Comparison of ENCODE assay signal across 23 mouse cellular contexts in the genomic region with DNA sequence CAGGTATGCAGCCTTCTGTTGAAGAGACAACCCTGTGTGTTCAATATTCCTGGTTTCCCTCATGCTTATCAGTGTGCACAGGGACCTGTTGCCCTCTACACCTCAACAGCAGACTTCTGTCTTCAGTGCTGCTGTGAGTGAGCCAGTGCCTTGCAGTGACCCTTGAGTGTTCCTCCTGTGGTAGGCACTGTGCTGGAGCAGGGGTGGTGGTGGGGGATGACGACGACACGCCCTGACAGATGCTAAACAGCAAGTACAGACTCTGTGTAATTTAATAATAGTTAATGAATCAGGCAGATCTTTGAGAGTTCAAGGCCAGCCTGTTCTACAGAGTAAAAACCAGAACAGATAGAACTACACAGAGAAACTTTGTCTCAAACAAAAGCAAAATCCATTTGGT. TPM values are rescaled to one million over a fixed set of nuclear protein-coding genes. Genes with fewer than 3 reads are reported as not detected.
DNase-seq lines count a peak whose midpoint lies in the region; TF ChIP-seq lines count a peak whose summit lies in the region.
"Had no signal": no experiment of that assay in that cellular context is flagged by ENCODE, and none has a peak within 500 bp of the region (broad histone marks: within the 10 kb centered on the region; RNA-seq: fewer than 3 reads in every experiment).

No protein-coding gene starts in this region.

- peak overlapping the region; percentile 55 for H3K4me2 ChIP-seq in myocyte (ENCODE audit: low read depth)
- H3K4me2 ChIP-seq: forebrain, embryonic 12.5 days; limb, embryonic 12.5 days; midbrain, embryonic 15.5 days had no signal

- peaks cover 5% of the 10 kb centered on the region for H3K36me3 ChIP-seq in heart, adult 2 months (ENCODE audit: control insufficient read depth, insufficient read depth, low read length)
- peaks cover 17% of the 10 kb centered on the region for H3K36me3 ChIP-seq in myocyte (ENCODE audit: control insufficient read depth, insufficient read depth)
- H3K36me3 ChIP-seq: midbrain, embryonic 15.5 days had no signal

- no peak overlapping the region for H3K4me3 ChIP-seq in heart, adult 2 months
- no peak overlapping the region for H3K4me3 ChIP-seq in left cerebral cortex, adult 2 months
- no peak overlapping the region for H3K4me3 ChIP-seq in myocyte
- H3K4me3 ChIP-seq: embryonic facial prominence, embryonic 10.5 days; forebrain, embryonic 12.5 days; hindbrain, embryonic 10.5 days; limb, embryonic 12.5 days; liver, embryonic 15.5 days; midbrain, embryonic 15.5 days had no signal

- TF ChIP-seq EP300 in heart, adult 2 months (IDR thresholded peaks at IDR 0.05; ENCODE audit: insufficient read depth, low read depth, low read length) = no peak

- no peak for DNase-seq in heart, adult 2 months
- DNase-seq in heart, postnatal 25 days (ENCODE audit: low spot score) = no peak
- no peak for DNase-seq in left cerebral cortex, adult 2 months (ENCODE audit: extremely low spot score in 1 of 2, low spot score in 2 of 2)
- DNase-seq in left cerebral cortex, postnatal 10 days (ENCODE audit: extremely low spot score in 1 of 2, low spot score in 2 of 2) = no peak
- peak; percentile 40 for DNase-seq in MN1 (ENCODE audit: low spot score)
- DNase-seq in embryo, embryonic 10 days (ENCODE audit: low spot score) = no peak
- no peak for DNase-seq in Muller cell, postnatal 12 days (ENCODE audit: inconsistent ontology term)
- DNase-seq: B cell, adult 2 months; cerebellum, adult 18-20 months; heart, adult 11 months; kidney, adult 9 months; kidney, postnatal 25 days; layer of hippocampus, adult 9-11 months; right cerebral cortex, postnatal 14 days; thymus, postnatal 36 days had no signal

- no peak for TF ChIP-seq CTCF in heart, adult 2 months (IDR thresholded peaks at IDR 0.05)
- no peak for TF ChIP-seq CTCF in left cerebral cortex, adult 2 months (IDR thresholded peaks at IDR 0.05)

- no peak for TF ChIP-seq POLR2A in heart, adult 2 months (IDR thresholded peaks at IDR 0.05; ENCODE audit: insufficient read depth, low read depth, low read length)
- peak; percentile 17 for TF ChIP-seq POLR2A in myocyte (IDR thresholded peaks at IDR 0.05; ENCODE audit: insufficient read length, low read depth)

- no peaks in the 10 kb centered on the region for H3K27me3 ChIP-seq in heart, adult 2 months (ENCODE audit: control insufficient read depth, insufficient read depth, low read length)
- no peaks in the 10 kb centered on the region for H3K27me3 ChIP-seq in myocyte (ENCODE audit: control insufficient read depth, insufficient read depth, insufficient read length)
- H3K27me3 ChIP-seq: forebrain, embryonic 12.5 days; limb, embryonic 12.5 days; liver, embryonic 15.5 days; midbrain, embryonic 15.5 days had no signal

- H3K4me1 ChIP-seq in heart, adult 2 months (ENCODE audit: control insufficient read depth, insufficient read depth, low read length) = peaks cover 16% of the 10 kb centered on the region

- 86% methylated on average over 3 of the region's 3 CpGs for WGBS in heart, adult 2 months

- peak overlapping the region; percentile 99; the same call in 1 of the 2 replicates for H3K27ac ChIP-seq in heart, adult 2 months
- H3K27ac ChIP-seq in left cerebral cortex, adult 2 months = peak overlapping the region; percentile 30; the same call in 1 of the 2 replicates
- H3K27ac ChIP-seq: embryonic facial prominence, embryonic 10.5 days; forebrain, embryonic 12.5 days; hindbrain, embryonic 10.5 days; limb, embryonic 12.5 days; liver, embryonic 15.5 days; midbrain, embryonic 15.5 days had no signal

- intact Hi-C loops in heart, adult 2 months (cut with DNase I) = no loop called here
- intact Hi-C loops in heart, postnatal 25 days (cut with DNase I) = no loop called here
- intact Hi-C loops in left cerebral cortex, adult 2 months (cut with DNase I) = loop anchor here (5.0 kb wide), 1 partner anchor 91 kb away; no protein-coding TSS in a partner anchor
- intact Hi-C loops in left cerebral cortex, postnatal 10 days (cut with DNase I) = no loop called here

- H3ac ChIP-seq in myocyte (ENCODE audit: control insufficient read depth, insufficient read length) = no peak overlapping the region

- peaks cover 1% of the 10 kb centered on the region; the same call in 1 of the 2 replicates for H3K79me2 ChIP-seq in heart, adult 2 months (replicated peaks; ENCODE audit: control insufficient read depth, insufficient read depth, low read length)
- H3K79me2 ChIP-seq in myocyte (ENCODE audit: control insufficient read depth, insufficient read depth) = peaks cover 82% of the 10 kb centered on the region

- H3K9ac ChIP-seq in heart, adult 2 months (ENCODE audit: low read depth, low read length) = no peak overlapping the region
- H3K9ac ChIP-seq: forebrain, embryonic 12.5 days; limb, embryonic 12.5 days; liver, embryonic 15.5 days; midbrain, embryonic 15.5 days had no signal

TF ChIP-seq in myocyte, 11 proteins besides CTCF, POLR2A, EP300 and RAD21:
- no peak for TF ChIP-seq TCF12 (IDR thresholded peaks at IDR 0.05; ENCODE audit: insufficient read depth, poor library complexity, severe bottlenecking)
- TF ChIP-seq USF1 (IDR thresholded peaks at IDR 0.05; ENCODE audit: low read depth) = no peak
- 0 out of 2 replicates have a peak, but pooled peaks have one; percentile 0 for TF ChIP-seq CEBPB (IDR thresholded peaks at IDR 0.05; ENCODE audit: insufficient read depth, poor library complexity, severe bottlenecking)
- peak; percentile 6 to 54 (median 34) for TF ChIP-seq MYOG (IDR thresholded peaks at IDR 0.05; ENCODE audit: control insufficient read depth in 1 of 3, insufficient read depth in 1 of 3, insufficient read length in 2 of 3, low read depth in 2 of 3)
- TF ChIP-seq MAX (IDR thresholded peaks at IDR 0.05; ENCODE audit: low read depth) = no peak
- peak in 2 of 3 experiments; percentile 32 to 70 for TF ChIP-seq MYOD1 (IDR thresholded peaks at IDR 0.05; ENCODE audit: control insufficient read depth in 1 of 3, insufficient read length in 2 of 3, low read depth in 2 of 3)
- no peak for TF ChIP-seq TCF3 (IDR thresholded peaks at IDR 0.05; ENCODE audit: insufficient read length, low read depth)
- no peak for TF ChIP-seq E2F4 (IDR thresholded peaks at IDR 0.05; ENCODE audit: insufficient read depth)
- no peak for TF ChIP-seq POLR2AphosphoS2 (IDR thresholded peaks at IDR 0.05; ENCODE audit: insufficient read length, low read depth)
- no peak for TF ChIP-seq REST (IDR thresholded peaks at IDR 0.05; ENCODE audit: insufficient read depth, insufficient read length)
- TF ChIP-seq SRF (IDR thresholded peaks at IDR 0.05; ENCODE audit: control insufficient read depth, insufficient read length, low read depth) = no peak

RNA-seq across cellular contexts. Expression of gene Tab1, which starts 3.7 kb away (rescaled TPM):
- total RNA-seq in heart, adult 2 months (2021) = 10 to 100 TPM; 17.8 to 24.5 TPM
- 24.1 and 29.3 TPM in 2 replicates for polyA plus RNA-seq in heart, adult 2 months (2012; rRNA removed)
- total RNA-seq in heart, postnatal 25 days (2021) = 10 to 100 TPM; 23.7 to 26.5 TPM
- total RNA-seq in left cerebral cortex, adult 2 months (2021) = 10 to 100 TPM; 23.7 to 26.4 TPM
- total RNA-seq in left cerebral cortex, postnatal 10 days (2021) = 10 to 100 TPM; 26.8 to 32.5 TPM
- polyA plus RNA-seq in myocyte (2012; fragmentation: generic; extraction: Trizol) = 33.3 TPM

RNA-seq across cellular contexts. Expression of gene Mgat3, which starts 36.9 kb away (rescaled TPM):
- 1 to 10 TPM; 2.3 to 3.5 TPM for total RNA-seq in heart, adult 2 months (2021)
- 4.9 and 5.5 TPM in 2 replicates for polyA plus RNA-seq in heart, adult 2 months (2012; rRNA removed)
- total RNA-seq in heart, postnatal 25 days (2021) = 1 to 10 TPM; 1.5 to 1.6 TPM
- 100 to 1,000 TPM; 119 to 129 TPM for total RNA-seq in left cerebral cortex, adult 2 months (2021)
- total RNA-seq in left cerebral cortex, postnatal 10 days (2021) = 10 to 100 TPM; 94.2 to 98.8 TPM
- 9.7 TPM for polyA plus RNA-seq in myocyte (2012; fragmentation: generic; extraction: Trizol)

RNA-seq across cellular contexts. Expression of gene Rpl3, which starts 45.0 kb away (rescaled TPM):
- total RNA-seq in heart, adult 2 months (2021) = 100 to 1,000 TPM; 137 to 150 TPM
- polyA plus RNA-seq in heart, adult 2 months (2012; rRNA removed) = 201 and 230 TPM in 2 replicates
- total RNA-seq in heart, postnatal 25 days (2021) = 100 to 1,000 TPM; 154 to 183 TPM
- 100 to 1,000 TPM; 439 to 468 TPM for total RNA-seq in left cerebral cortex, adult 2 months (2021)
- total RNA-seq in left cerebral cortex, postnatal 10 days (2021) = 100 to 1,000 TPM; 520 to 524 TPM
- 1,089 TPM for polyA plus RNA-seq in myocyte (2012; fragmentation: generic; extraction: Trizol)

RNA-seq across cellular contexts. Expression of gene Syngr1, which starts 45.5 kb away (rescaled TPM):
- 10 to 100 TPM; 69.6 to 95.0 TPM for total RNA-seq in heart, adult 2 months (2021)
- polyA plus RNA-seq in heart, adult 2 months (2012; rRNA removed) = 247 and 250 TPM in 2 replicates
- 10 to 100 TPM; 77.5 to 92.2 TPM for total RNA-seq in heart, postnatal 25 days (2021)
- 100 to 1,000 TPM; 429 to 434 TPM for total RNA-seq in left cerebral cortex, adult 2 months (2021)
- 100 to 1,000 TPM; 430 to 441 TPM for total RNA-seq in left cerebral cortex, postnatal 10 days (2021)
- 54.7 TPM for polyA plus RNA-seq in myocyte (2012; fragmentation: generic; extraction: Trizol)
- total RNA-seq: neutrophil, adult 5-6 weeks had no signal

Comparison
In these comparisons a context has a peak if more than half of its experiments do, and no peak if none do; other contexts are left out.
1. RNA of gene Mgat3, which starts 36.9 kb away (total RNA-seq): 119 to 129 TPM in left cerebral cortex, adult 2 months and 94.2 to 98.8 TPM in left cerebral cortex, postnatal 10 days; 2.3 to 3.5 TPM in heart, adult 2 months and 1.5 to 1.6 TPM in heart, postnatal 25 days; every median in the first group is over 10 times any median in the second.